Mouse (Mus musculus) right cerebral cortex, adult 18-20 months (tissue): ENCODE data around the gene Lingo4.

Experiments
- DNase-seq: peaks from one replicate; pipeline ENCODE4 v3.0.0; 2022; ENCODE audit warnings: mixed read lengths

Lingo4 gene

GRCm38 (mm10) chr3:94398217-94398616, at the start of gene Lingo4:
Gene Lingo4 (plus strand): TSS chr3:94398517.
- DNase-seq = no peak

- DNase-seq = no peak
These were observed 37.5 kb upstream of the Lingo4 start for GRCm38 (mm10) chr3:94360812-94361211.

DNA sequence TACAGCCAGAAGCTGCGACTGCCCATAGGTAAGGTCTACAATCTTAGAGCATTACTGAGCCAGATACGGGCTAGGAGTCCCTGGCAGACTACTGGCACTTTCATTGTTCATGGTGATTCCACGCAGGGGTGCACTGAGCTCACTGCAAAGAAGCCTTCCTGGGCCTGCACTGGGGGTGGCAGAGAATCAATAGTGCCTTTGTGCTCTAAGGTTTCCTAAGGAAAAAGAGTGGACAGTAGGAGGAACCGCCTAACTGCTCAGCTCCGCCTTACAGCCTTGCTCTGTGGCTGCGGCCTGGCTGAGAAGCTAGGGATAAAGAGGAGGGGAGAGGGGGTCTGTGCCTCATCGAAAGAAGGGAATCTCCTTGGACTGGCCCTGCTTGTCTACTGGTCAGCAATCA, 36.2 kb upstream of the Lingo4 start, which contains the start of gene C2cd4d:
Gene C2cd4d (plus strand): TSS at position 301 of the 400 bp plus-strand sequence.
- DNase-seq = no peak

- no peak for DNase-seq
These were observed 34.8 kb upstream of the Lingo4 start for GRCm38 (mm10) chr3:94363291-94364153.

DNA sequence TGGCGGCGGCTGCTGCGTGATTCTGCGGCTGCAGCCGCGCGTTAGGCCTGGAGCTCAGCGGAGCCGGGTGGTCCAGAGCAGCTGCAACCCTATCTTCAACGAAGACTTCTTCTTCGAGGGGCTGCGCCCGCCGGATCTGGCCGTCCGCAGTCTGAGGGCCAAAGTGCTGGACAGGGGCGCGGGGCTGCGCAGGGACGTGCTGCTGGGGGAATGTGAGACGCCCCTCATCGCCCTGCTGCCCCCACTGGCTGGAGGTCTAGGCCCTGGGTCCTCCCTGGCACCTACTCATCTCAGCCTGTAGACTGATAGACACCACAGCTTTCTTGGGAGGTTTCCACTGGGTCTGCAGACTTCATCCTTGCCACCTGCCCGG, 34.2 kb upstream of the Lingo4 start:
- no peak for DNase-seq

DNA sequence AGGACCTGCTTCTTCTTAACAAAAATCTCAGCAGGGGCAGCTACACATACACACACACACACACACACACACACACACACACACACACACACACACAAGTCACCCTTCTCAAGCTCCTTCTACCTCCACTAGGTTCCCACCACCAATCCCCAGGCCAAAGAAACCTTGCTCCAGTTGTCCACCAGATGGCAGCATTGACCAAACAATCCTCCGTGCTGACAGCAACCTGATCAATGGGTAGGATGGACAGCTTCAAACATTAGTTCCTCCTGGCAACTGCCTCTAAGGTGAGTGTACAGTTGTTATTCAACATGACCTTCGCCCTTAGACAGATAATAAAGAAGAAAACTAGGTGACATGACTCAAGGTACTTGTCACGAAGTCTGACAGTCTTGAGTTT, 31.6 kb upstream of the Lingo4 start:
- peak; percentile 80 for DNase-seq

- DNase-seq = no peak
These were observed 30.8 kb upstream of the Lingo4 start for GRCm38 (mm10) chr3:94367511-94367910.

DNA sequence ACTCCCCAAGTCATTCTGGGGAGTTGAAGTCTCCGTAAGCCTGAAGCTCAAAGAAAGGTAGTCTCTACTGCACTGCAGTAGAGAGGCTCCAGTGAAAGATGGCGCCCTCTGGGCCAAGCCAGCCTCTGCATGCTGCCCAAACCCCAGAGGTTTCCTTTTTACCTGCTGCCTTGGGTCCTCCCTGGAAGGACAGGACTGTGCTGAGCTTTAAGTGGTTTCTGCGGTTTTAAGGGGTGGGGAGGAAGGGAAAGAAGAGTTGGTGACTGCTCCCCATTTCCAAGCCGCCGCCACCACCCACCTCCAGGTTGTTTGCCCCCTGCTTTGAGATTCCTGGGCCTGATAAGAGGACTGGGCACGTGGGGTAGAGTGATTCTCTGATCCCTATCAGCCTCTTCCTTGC, 29.7 kb upstream of the Lingo4 start:
- no peak for DNase-seq

DNA sequence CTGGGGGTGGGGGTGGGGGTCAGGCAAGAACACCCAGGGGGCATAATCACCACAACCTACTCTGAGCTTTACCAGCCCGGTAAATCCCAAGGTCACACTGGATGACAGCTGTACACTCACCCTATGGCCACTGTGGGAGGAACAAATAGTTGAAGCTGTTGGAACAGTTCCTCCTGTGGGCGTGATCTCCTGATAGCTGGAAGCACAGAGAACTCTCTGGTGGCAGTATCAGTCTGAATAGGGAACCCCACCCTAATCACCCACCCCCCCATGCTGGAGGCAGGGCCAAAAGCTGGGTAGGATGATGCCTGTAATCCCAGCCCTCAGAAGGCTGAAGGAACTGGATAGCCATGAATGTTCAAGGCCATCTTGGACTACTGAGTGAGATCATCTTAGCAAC, 28.6 kb upstream of the Lingo4 start:
- DNase-seq = no peak

DNA sequence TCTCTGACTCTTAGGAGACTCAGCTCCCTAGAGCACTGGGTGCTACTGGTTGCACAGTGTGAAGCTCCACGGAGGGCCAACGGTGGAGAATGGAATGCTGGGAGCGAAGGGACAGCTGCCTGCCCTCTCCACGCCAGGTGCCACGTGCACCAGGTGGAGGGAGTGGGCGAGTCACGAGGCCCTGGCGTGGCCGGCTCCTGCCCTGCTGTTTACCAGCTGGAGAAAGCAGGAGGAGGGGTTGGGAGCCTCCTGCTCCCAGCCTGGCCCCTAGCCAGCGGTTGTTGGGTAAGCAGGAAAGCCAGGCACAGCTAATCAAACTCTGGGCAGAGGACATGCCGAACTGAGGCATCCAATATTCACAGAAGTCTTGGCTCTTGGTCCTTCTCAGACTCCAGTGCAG, 26.7 kb upstream of the Lingo4 start:
- peak; percentile 30 for DNase-seq

DNA sequence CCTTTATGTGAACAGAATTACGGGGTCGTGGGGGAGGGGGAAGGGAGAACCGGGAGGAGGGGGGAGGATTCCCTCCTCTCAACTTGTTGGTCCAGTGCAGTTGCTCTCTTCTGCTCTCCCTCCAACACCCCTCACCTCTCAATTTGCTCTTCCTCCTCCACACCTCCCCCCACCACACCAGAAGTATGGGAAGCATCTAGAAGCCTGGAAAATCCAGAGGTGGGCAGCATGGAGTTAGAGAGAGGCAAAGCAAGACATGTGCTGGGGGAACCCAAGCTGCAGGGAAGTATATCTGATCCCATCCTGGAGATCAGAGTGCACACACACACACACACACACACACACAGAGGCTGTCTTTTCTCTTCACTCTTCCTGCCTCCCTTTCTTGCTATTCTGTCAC, 26.3 kb upstream of the Lingo4 start:
- no peak for DNase-seq

DNA sequence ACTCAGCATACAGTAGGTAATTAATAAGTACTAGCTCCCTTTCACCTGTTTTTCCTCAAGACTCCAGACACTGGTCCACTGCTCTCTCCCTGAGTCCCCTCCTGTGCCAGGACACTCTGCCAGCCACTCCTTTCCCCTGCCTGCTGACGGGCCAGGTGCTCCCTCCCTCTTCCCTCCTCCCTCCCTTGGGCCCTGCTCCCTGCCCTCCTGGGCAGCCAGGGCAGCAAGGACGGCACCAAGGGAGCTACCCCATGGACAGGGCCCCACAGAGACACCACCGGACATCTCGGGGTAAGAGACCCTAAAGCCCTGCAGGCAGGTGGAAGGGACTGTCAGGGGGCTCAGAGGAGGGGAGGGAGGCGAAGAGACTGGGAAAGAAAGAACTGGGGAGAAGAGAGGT, 25.7 kb upstream of the Lingo4 start, which contains the start of gene Rorc:
Gene Rorc (plus strand): TSS at position 154 of the 400 bp plus-strand sequence.
- no peak for DNase-seq

- DNase-seq = no peak
These were observed 25.2 kb upstream of the Lingo4 start for GRCm38 (mm10) chr3:94373090-94373489.

DNA sequence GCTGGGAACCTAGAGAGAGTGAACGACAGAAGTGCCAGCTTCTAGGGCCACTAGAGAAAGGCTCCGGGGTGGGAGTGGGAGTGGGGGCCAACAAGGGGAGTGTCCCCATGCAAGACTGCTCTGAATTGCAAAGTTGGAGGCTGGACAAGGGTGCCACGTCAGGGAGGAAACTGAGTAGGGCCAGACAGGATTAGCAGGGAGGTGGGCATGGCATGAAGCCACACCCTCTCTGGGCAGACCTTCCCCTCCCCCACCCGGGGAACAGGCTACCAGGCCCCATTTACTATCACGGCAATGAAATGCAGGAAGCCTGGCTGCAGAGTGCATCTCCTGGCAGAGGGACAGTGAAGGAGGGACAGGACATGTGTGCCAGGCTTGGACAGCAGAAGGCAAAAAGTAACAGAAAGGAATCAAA, 24.7 kb upstream of the Lingo4 start:
- DNase-seq = no peak

- no peak for DNase-seq
These were observed 23.7 kb upstream of the Lingo4 start for GRCm38 (mm10) chr3:94374636-94375035.

- no peak for DNase-seq
These were observed 23.2 kb upstream of the Lingo4 start for GRCm38 (mm10) chr3:94375146-94375545.

DNA sequence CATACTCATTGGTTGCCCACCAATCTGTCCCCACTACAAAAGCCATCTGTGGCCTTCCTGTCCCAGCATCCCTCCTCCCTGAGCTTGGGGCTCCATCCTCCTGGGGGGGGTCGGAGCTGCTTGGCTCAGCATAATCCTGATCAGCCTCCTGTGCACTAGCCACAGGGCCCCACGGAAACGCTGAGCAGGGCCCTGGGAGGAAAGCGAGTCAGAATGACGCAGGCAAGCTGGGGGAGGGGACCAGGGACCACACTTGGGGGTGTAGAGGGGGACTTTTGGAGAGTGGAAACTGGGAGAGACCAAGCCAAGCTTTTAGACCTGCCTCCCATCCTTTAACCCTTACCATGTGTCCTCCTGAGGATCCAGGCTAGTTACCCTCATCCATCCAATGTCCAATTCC, 22.5 kb upstream of the Lingo4 start:
- DNase-seq = no peak

GRCm38 (mm10) chr3:94377028-94377923, 21.0 kb upstream of the Lingo4 start:
- DNase-seq = no peak

DNA sequence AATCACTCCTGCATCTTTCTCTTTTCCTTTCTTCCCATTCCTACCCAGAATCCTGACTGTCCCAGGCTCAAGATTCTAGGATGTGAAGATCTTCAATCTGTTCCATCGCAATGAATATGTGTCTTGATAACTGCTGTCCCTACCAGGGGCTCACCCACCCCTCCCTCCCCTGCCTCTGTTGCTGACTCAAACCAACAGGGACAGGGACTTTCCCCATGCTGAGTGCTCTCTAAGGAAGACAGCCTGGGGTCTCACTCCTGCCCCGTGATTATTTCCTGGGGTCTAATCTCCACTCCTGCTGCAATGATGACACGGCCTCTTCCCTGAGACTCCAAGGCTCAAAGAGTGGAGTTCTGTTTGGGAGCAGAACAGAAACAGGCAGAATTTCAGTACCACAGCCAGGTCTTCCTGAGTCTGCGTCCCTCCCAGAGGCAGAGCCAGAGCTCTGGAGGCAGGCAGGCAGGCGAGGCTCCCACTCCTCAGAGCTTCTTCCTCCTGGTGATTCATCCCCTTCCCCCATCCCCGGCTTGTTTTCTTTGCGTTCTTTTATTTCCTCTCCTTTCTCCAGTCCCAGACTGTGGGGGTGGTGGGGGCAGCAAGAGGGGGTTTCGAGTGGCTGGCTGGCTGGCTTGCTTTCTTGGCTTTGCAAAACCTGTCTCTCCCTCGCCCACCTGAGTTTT, 18.3 kb upstream of the Lingo4 start:
- DNase-seq = peak; percentile 41

- no peak for DNase-seq
These were observed 16.0 kb upstream of the Lingo4 start for GRCm38 (mm10) chr3:94382308-94382707.

- DNase-seq = no peak
These were observed 14.8 kb upstream of the Lingo4 start for GRCm38 (mm10) chr3:94383476-94383875.

- no peak for DNase-seq
These were observed 11.6 kb upstream of the Lingo4 start for GRCm38 (mm10) chr3:94386671-94387070.

DNA sequence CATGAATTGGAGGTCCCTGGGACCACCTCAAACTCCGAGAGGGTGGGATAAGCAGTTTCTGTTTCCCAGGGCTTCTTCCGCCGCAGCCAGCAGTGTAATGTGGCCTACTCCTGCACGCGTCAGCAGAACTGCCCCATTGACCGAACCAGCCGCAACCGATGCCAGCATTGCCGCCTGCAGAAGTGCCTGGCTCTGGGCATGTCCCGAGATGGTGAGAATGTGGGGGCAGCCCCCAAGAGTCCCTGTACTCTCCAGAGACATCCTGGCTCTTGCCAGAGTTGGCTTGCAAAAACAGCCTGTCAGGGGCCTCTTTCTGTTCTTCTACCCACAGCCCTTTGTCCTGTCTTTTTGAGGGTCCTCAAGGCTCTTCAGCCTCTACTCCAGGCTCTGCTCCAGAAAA, 10.9 kb upstream of the Lingo4 start:
- DNase-seq = no peak
